Mouse (Mus musculus): ENCODE measurements around the gene Lgals1. TPM values are rescaled to one million over a fixed set of nuclear protein-coding genes. Genes with fewer than 3 reads are reported as not detected.

The Lgals1 gene
- polyA plus RNA-seq, 1 experiment from 2014 or later = 2,052 TPM

DNA sequence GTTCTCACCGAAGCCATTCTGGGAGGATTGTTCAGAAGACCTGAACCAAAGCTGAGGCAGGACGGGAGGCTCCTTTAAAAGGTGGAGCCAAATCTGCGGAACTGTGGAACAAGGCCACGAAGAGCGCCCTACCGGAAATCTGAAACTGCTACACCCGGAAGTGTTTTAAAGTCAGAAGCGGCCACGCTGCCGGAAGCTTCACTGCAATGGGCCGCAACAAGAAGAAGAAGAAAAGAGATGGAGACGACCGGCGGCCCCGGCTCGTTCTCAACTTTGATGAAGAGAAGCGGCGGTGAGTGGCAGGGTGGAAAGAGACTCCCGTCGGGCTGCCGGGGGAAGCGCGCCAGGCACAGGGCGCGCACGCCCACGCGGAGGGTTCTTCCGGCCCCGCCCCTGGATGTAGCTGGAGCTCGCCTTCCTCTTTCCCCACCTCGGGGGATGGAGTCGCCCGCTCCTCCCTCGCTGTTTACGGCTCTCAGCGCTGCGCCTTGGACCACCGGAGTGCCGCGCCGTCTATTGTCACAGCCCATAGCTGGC is 8.3 kb downstream of the Lgals1 start, which contains the start of gene Nol12:
Nol12 (plus strand) TSS at position 150 of the 537 bp plus-strand sequence.
- no peak for TF ChIP-seq CTCF (IDR thresholded peaks at IDR 0.05)
- POLR2A ChIA-PET = interaction anchor here (0.6 to 1.1 kb wide), 5 partner anchors 13 to 58 kb away, joined by 3 to 7 read pairs (median 3); partner anchors contain the start of gene Pdxp
- peak; percentile 31 for ATAC-seq
- no peaks in the 10 kb centered on the region for H3K27me3 ChIP-seq
- in situ Hi-C loops (cut with MboI; ENCODE audit: low pct_unique_long_range_greater_than_20kb) = no loop called here
- no peak for DNase-seq (ENCODE audit: low read depth, low spot score)
- CTCF ChIA-PET = interaction anchor here (12.4 kb wide), 1 partner anchor 19 kb away, joined by 136 read pairs; the partner anchor contains the start of gene Pdxp

DNA sequence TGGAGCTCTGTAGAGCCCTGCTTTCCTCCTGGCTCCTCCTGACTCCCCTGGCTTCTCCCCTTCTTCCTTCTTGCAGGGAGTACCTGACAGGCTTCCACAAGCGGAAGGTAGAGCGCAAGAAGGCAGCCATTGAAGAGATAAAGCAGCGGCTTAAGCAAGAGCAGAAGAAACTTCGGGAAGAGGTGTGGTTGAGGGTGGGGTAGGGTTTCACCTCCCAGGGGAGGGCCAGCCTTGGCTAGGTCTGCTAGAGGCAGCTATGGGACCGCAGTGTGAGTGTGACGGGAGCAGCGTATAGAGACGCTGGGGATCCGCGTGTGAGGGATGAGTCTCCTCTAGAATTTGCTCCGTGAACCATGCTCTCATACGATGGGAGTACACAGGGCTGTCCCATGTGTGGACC is 9.9 kb downstream of the Lgals1 start:
- CTCF ChIA-PET = interaction anchor here (1.3 to 12.4 kb wide), 3 partner anchors 8 to 21 kb away, joined by 3 to 136 read pairs (median 4); partner anchors contain the start of gene Pdxp
- in situ Hi-C loops (cut with MboI; ENCODE audit: low pct_unique_long_range_greater_than_20kb) = no loop called here
- TF ChIP-seq CTCF (IDR thresholded peaks at IDR 0.05) = no peak
- ATAC-seq (no peak), DNase-seq (ENCODE audit: low read depth, low spot score) (no peak)
- no peaks in the 10 kb centered on the region for H3K27me3 ChIP-seq
- POLR2A ChIA-PET = no interaction called here

- TF ChIP-seq CTCF (IDR thresholded peaks at IDR 0.05) = no peak
- ChIA-PET CTCF (interaction anchor here (1.3 to 12.4 kb wide), 3 partner anchors 9 to 22 kb away, joined by 3 to 136 read pairs (median 4); partner anchors contain the start of gene Pdxp), POLR2A (no interaction called here)
- no peak for ATAC-seq
- in situ Hi-C loops (cut with MboI; ENCODE audit: low pct_unique_long_range_greater_than_20kb) = no loop called here
- DNase-seq (ENCODE audit: low read depth, low spot score) = no peak
- no peaks in the 10 kb centered on the region for H3K27me3 ChIP-seq
Observed at GRCm38 (mm10) chr15:78937311-78937710, 10.8 kb downstream of the Lgals1 start.

GRCm38 (mm10) chr15:78937963-78938362 is 11.4 kb downstream of the Lgals1 start:
- ChIA-PET POLR2A (no interaction called here), CTCF (interaction anchor here (1.3 to 12.4 kb wide), 2 partner anchors 10 to 23 kb away, joined by 4 to 136 read pairs; partner anchors contain the start of gene Pdxp)
- ATAC-seq (no peak), DNase-seq (ENCODE audit: low read depth, low spot score) (no peak)
- in situ Hi-C loops (cut with MboI; ENCODE audit: low pct_unique_long_range_greater_than_20kb) = no loop called here
- TF ChIP-seq CTCF (IDR thresholded peaks at IDR 0.05) = no peak
- no peaks in the 10 kb centered on the region for H3K27me3 ChIP-seq

DNA sequence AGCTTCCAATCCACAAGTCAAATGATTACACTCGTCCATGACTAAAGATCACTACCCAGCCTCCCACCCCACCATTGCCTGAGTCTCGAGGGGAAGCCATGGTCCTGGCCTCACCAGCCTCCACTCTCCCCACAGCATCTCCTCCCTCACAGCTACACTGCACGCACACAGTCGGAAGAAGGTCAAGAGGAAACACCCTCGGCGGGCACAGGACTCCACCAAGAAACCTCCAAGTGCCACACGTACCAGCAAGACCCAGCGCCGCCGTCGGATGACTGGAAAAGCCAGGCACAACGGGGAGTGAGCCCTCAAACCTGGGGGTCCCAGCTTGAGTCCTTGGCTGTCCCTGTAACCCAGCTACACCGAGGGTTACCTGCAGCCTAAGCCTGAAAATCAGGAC is 13.8 kb downstream of the Lgals1 start:
- DNase-seq (ENCODE audit: low read depth, low spot score) (no peak), ATAC-seq (no peak)
- POLR2A ChIA-PET = no interaction called here
- TF ChIP-seq CTCF (IDR thresholded peaks at IDR 0.05) = no peak
- H3K27me3 ChIP-seq = no peaks in the 10 kb centered on the region
- in situ Hi-C loops (cut with MboI; ENCODE audit: low pct_unique_long_range_greater_than_20kb) = no loop called here
- CTCF ChIA-PET = no interaction called here

DNA sequence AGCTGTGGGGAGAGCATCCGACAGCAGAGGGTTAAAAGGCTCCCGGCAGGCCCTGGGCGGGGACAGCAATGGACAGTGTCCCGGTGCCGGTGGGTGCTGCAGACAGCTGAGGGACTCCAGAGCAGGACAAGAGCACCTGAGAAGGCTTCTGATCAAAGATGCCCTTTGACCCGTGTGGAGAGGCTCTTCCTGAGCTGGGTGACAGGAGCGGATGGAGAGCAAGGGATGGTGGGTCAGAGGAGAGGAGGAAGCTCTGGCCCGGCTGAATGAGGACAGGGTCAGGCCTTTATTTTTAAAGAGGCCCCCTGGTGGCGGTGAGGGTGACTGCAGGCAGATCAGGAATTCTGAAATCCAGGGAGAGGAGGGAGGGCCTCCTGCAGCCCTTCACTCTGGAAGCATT is 16.1 kb downstream of the Lgals1 start:
- CTCF ChIA-PET = interaction anchor here (0.8 to 4.0 kb wide), 14 partner anchors 8 to 39 kb away, joined by 3 to 33 read pairs (median 4); no protein-coding TSS in a partner anchor
- TF ChIP-seq CTCF (IDR thresholded peaks at IDR 0.05) = no peak
- H3K27me3 ChIP-seq = no peaks in the 10 kb centered on the region
- ATAC-seq = peak; percentile 51
- no peak for DNase-seq (ENCODE audit: low read depth, low spot score)
- POLR2A ChIA-PET = interaction anchor here (0.7 to 2.1 kb wide), 3 partner anchors 28 to 104 kb away, joined by 6 to 8 read pairs (median 8); no protein-coding TSS in a partner anchor
- in situ Hi-C loops (cut with MboI; ENCODE audit: low pct_unique_long_range_greater_than_20kb) = no loop called here

- no peak for TF ChIP-seq CTCF (IDR thresholded peaks at IDR 0.05)
- ATAC-seq = no peak
- no peak for DNase-seq (ENCODE audit: low read depth, low spot score)
- in situ Hi-C loops (cut with MboI; ENCODE audit: low pct_unique_long_range_greater_than_20kb) = no loop called here
- H3K27me3 ChIP-seq = no peaks in the 10 kb centered on the region
- ChIA-PET CTCF (no interaction called here), POLR2A (no interaction called here)
Observed at GRCm38 (mm10) chr15:78946232-78946631, 19.7 kb downstream of the Lgals1 start.

DNA sequence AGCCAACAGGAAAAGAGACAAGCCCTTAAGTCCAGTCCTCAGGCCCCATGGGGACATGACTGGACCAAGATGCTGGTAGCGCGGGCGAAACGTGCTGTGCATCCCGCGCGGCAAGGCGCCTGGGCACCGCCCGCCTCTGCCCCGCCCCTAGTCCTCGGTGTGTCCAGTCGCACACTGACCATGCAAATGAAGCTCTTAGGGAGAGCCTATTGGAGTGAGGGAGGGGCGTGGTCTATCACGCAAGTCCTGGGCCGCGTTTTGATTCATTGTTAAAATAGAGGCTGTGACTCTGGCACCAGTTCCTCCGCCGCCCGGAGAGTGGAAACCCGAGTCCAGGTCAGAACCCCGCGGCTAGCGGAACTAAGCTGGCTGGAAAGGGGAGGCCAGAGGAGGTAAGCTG is 21.1 kb downstream of the Lgals1 start, which contains the start of gene Triobp:
Triobp (plus strand) TSS at position 68 of the 400 bp plus-strand sequence.
- in situ Hi-C loops (cut with MboI; ENCODE audit: low pct_unique_long_range_greater_than_20kb) = no loop called here
- no peaks in the 10 kb centered on the region for H3K27me3 ChIP-seq
- ChIA-PET POLR2A (interaction anchor here (0.9 to 1.1 kb wide), 2 partner anchors 32 to 35 kb away, joined by 4 read pairs; no protein-coding TSS in a partner anchor), CTCF (interaction anchor here (1.0 to 1.3 kb wide), 3 partner anchors 32 to 91 kb away, joined by 3 to 5 read pairs (median 4); no protein-coding TSS in a partner anchor)
- TF ChIP-seq CTCF (IDR thresholded peaks at IDR 0.05) = no peak
- no peak for DNase-seq (ENCODE audit: low read depth, low spot score)
- peak; percentile 92 for ATAC-seq

DNA sequence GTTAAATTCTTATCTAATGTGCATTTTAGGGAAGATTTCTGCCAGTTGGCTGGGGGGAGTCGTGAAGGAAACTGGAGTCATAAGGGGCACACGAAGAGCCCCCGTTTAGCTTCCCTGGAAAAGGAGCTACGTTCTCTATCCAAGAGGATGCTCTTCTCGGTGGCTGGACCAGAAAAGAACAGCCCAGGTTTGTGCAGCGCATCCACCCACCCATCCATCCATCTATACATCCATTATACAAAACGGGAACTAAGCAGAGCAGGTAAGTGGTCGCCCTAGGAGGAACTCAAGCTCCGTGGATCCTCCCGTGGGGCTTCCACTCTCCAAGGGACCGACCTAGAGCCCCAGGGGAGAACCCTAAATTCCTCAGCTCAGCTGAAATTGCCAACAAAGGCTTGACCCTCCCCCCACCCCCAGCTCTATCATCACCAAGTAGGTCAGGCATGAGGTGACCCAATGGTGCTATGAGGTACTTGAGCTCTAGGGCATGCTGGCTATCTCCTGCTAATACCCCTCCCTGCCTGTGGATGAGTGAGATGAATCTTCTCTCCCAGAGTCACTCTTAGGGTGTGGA is 21.7 kb downstream of the Lgals1 start:
- DNase-seq (ENCODE audit: low read depth, low spot score) (no peak), ATAC-seq (no peak)
- ChIA-PET CTCF (interaction anchor here (0.8 to 1.3 kb wide), 4 partner anchors 12 to 90 kb away, joined by 3 to 5 read pairs (median 4); no protein-coding TSS in a partner anchor), POLR2A (interaction anchor here (0.7 to 0.9 kb wide), 2 partner anchors 14 to 35 kb away, joined by 3 to 4 read pairs; no protein-coding TSS in a partner anchor)
- TF ChIP-seq CTCF (IDR thresholded peaks at IDR 0.05) = no peak
- in situ Hi-C loops (cut with MboI; ENCODE audit: low pct_unique_long_range_greater_than_20kb) = no loop called here
- H3K27me3 ChIP-seq = no peaks in the 10 kb centered on the region

GRCm38 (mm10) chr15:78948883-78949282 is 22.4 kb downstream of the Lgals1 start:
- POLR2A ChIA-PET = interaction anchor here (0.7 kb wide), 1 partner anchor 13 kb away, joined by 3 read pairs; no protein-coding TSS in a partner anchor
- in situ Hi-C loops (cut with MboI; ENCODE audit: low pct_unique_long_range_greater_than_20kb) = no loop called here
- no peak for TF ChIP-seq CTCF (IDR thresholded peaks at IDR 0.05)
- DNase-seq (ENCODE audit: low read depth, low spot score) (no peak), ATAC-seq (no peak)
- no peaks in the 10 kb centered on the region for H3K27me3 ChIP-seq
- CTCF ChIA-PET = interaction anchor here (0.8 to 1.5 kb wide), 4 partner anchors 11 to 89 kb away, joined by 3 to 4 read pairs (median 4); no protein-coding TSS in a partner anchor

- in situ Hi-C loops (cut with MboI; ENCODE audit: low pct_unique_long_range_greater_than_20kb) = no loop called here
- ChIA-PET CTCF (no interaction called here), POLR2A (no interaction called here)
- H3K27me3 ChIP-seq = no peaks in the 10 kb centered on the region
- no peak for ATAC-seq
- no peak for TF ChIP-seq CTCF (IDR thresholded peaks at IDR 0.05)
- no peak for DNase-seq (ENCODE audit: low read depth, low spot score)
Observed at GRCm38 (mm10) chr15:78955663-78956062, 29.1 kb downstream of the Lgals1 start.
